Mouse (Mus musculus): ENCODE measurements at regions not wholly inside any gene's neighbourhood (a gene's known extent, or its start where the extent isn't known, plus 50 kb on each side); places are given as distances from the start of the nearest gene placed in this dataset.

DNA sequence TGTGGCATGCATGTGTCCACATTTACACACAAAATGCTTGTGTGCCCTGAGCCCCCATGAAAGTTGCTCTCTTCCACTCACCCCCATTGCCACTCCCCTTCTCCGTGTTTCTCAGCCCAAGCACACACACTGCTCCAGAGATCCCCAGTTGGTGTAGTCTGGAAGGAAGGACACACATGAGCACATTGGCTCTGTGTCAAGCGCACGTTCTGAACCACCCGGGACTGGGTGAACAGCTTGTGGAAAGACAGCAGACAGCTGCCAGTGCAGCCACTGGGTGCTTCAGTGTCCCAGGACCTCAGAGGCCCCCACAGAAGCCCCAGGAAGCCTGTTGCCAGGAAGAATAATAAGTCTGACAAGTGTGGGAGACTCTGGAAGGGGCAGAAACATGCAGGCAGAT is 304.2 kb downstream of the Bcor start:
- DNase-seq = no peak

DNA sequence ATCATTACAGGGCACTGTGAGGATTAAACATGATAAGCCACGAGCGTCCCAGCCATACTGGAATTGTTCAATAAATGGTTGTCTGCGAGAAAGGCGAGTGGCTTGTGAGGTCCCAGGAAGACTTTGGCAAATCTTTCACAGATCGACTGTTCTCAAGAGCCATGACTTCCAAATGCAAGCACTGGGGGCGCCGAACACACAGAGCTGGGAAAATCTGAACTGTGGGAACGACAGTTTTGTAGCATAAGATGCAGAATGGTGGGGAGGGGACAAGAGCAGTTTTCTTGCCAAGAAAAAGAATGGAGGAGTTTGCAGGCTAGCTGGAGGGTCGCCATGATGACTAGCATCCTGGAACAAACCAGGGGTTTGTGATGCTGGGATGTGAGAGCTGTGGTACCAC is 300.8 kb downstream of the Bcor start:
- DNase-seq = peak; percentile 25

DNA sequence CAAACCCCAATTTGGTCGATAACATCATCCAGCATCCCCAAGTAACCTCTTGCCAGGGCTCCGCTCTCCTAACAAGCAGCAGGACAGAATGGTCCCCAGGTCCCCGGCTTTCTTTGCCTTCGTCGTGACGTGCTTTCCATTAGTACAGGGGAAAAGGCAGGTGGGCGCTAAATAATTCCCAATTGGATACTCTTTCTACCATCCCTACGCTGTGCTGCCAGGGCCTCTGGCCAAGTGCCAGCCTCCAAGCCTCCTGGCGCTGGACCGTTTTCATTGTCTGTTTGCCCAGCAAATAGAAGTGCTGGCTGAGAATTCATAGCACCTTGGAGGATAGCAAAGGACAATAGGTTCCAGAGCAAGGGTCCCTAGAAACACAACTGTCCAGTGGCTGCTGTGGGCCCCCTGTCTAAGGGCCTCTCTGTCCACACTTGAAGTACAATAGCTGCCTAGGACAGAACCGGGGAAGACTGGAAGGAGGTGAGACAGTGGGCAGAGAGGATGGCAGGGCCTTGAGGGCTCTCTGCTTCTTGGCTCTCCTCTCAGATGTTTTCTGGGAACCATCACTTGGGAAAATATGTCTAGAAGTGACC is 298.9 kb downstream of the Bcor start:
- DNase-seq = no peak

GRCm38 (mm10) chrX:11861892-11862291 is 298.3 kb downstream of the Bcor start:
- DNase-seq = peak; percentile 55

- DNase-seq = no peak
Measured at GRCm38 (mm10) chrX:11863106-11863505, 297.0 kb downstream of the Bcor start.

- no peak for DNase-seq
Measured at GRCm38 (mm10) chrX:11873913-11874312, 286.2 kb downstream of the Bcor start.

- no peak for DNase-seq
Measured at GRCm38 (mm10) chrX:11876636-11877035, 283.5 kb downstream of the Bcor start.

- no peak for DNase-seq
Measured at GRCm38 (mm10) chrX:11878028-11878427, 282.1 kb downstream of the Bcor start.

DNA sequence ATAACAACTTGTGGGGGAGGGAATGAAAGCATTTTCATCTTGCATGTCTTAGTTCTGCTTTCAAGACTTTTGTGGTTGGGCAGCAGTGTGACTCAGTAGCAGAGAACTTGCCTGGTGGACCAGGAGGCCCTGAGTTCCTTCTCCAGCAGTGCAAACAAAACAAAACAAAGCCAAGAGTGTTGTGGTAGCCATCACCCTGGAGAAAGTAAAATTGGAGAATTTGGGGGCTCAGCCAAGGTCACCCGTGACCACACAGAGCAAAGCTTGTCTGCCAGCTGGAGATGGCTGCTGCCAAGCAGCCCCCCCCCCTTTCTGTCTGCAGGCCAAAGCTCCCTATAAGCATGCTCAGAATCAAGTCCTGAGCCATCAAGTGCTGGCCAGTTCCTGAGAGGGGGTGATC is 279.2 kb downstream of the Bcor start:
- DNase-seq = no peak

DNA sequence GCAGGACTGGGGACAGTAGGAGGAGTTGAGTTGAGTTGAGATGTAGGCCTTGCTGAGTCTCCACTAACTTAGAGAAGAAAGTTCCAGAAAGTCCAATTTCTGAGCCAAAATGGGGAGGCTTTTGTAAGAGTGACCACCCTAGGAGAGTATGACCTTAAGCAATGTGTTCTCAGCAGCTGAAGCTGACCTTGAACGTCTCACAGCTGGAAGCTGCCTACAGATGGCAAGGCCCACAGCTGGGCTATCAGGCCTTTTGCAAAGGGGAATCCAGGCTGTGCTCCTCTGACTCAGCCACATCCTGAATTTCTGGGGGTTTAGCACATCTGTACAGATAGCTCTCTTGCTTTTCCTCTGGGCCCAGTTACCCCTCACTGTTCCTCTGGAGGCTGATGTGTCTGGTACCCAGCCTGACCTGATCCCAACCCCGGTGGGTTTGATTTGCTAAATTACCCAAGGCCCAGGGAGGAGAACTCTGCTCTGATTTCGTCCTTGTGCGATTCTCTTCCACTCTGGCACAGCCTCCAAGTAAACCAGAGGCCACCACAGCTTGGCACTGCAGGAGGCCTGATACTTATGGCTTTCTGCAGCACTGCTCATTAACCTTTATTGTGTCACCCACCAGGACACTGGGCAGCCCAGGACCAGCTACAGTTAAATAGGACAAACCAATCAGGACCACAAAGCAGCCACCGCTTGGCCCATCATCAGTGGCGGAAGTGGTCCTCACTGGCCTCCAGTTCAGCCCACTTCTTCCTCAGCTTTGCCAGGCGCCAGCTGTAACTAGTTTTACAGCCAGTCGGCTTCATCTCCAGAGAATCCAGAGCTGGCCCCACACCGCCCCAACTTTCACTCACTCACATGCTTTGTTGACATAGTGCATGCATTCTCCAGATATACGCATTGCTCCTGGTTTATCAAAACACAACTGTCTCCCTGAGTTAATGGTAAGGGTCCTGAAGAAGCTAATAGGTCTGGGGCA is 276.1 kb downstream of the Bcor start:
- no peak for DNase-seq

- no peak for DNase-seq
Measured at GRCm38 (mm10) chrX:11892396-11892795, 267.8 kb downstream of the Bcor start.

DNA sequence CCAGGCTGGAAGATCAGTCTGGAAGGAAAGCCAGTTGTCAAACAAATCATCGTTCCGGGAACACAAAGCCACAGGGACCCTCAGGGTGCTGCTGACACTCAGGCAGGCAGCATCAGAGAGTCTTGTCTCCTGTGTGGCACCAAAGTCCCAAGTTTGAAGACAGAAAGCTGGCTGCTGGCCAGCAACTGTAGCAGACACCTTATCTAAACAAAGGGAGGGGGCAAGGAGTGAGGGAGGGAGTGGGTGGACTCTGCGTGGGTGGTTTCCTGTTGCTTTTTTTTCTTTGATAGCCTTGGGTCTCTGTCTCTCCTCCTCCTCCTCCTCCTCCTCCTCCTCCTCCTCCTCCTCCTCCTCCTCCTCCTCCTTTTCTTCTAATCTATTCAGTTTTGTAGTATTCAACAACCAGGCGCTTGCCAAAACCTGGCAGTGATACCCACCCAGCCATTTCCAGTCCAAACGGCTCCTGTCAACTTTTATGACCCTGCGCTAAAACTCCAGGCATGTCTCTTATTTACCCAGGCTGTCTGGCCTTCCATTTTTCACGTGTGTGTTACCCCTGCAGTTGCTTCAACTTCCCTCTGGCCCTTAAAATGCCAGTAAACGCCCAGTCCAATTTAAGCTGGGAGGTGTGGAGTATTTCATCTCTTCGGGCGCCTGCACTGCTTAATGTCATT is 266.4 kb downstream of the Bcor start:
- DNase-seq = peak; percentile 18

DNA sequence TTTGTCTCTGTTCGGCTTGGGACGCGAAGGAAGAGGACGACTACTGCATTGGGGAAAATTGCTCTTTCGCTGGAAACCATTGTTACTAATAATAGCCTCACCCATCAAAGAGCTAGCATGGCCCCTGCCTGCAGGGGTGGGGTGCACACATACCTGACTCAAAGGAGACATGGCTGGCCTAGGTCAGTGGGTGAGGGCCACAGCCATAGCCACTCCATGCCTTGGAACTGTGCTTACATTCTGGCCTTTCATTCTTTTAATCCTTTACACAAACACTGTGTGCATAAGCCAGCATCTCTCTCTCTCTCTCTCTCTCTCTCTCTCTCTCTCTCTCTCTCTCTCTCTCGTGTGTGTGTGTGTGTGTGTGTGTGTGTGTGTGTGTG is 265.9 kb downstream of the Bcor start:
- no peak for DNase-seq

DNA sequence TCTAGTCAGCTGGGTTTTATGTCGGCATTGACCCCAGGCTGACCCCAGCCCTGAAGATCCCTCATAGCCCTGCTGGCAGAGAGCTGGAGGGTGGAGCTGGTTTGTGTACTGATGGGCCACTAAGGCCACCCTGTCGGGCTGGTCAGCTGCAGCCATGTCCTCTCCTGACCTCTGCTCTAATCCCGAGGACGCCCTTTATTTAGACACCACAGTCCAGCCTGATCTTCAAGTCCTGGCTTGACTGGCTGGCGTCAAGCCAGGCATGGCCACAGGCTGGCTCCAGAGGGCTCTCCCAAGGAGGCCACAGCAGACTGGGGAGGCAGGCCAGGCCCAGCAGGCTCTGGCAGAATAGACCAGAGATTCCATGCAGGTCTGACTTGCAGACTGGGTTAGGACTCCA is 264.8 kb downstream of the Bcor start:
- DNase-seq = peak; percentile 41

GRCm38 (mm10) chrX:11898280-11898679 is 261.9 kb downstream of the Bcor start:
- no peak for DNase-seq

DNA sequence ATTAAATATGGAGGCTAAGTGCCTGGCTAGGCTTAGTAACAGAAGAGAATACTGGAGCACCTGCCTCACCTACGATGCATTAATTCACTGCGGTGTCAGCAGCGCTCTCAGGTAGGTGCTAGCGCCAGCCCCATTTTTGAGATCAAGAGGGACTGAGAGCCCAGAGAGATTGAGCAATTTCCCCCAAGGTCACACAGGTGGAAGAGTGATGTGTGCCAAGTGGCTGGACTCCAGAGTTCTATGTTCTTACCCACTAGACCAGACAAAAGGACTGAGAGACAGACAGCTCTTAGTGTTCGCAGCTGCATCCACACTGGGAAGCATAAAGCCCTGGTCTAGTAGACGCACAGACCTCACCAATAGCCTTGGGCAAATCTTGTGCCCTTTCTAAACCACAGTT is 261.1 kb downstream of the Bcor start:
- no peak for DNase-seq

GRCm38 (mm10) chrX:11899914-11900313 is 260.2 kb downstream of the Bcor start:
- DNase-seq = no peak

DNA sequence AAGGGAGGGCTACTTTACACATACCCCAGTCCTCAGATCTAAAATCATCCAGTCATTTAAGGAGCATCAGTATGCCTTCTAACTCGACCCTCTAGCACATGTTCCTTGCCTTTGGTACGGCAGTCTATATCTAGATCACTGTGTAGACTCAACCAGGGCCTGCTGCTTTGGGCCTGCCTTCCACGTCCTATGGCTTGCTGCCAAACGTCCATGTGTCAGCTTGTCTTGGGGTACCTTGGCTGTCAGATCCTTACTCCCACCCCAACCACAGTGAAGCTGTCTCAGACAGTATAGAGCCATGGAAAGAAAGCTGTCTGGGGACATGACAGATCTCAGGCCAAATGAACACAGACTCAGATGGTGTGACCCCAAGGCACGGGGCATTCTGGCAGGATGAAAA is 258.4 kb downstream of the Bcor start:
- DNase-seq = no peak

DNA sequence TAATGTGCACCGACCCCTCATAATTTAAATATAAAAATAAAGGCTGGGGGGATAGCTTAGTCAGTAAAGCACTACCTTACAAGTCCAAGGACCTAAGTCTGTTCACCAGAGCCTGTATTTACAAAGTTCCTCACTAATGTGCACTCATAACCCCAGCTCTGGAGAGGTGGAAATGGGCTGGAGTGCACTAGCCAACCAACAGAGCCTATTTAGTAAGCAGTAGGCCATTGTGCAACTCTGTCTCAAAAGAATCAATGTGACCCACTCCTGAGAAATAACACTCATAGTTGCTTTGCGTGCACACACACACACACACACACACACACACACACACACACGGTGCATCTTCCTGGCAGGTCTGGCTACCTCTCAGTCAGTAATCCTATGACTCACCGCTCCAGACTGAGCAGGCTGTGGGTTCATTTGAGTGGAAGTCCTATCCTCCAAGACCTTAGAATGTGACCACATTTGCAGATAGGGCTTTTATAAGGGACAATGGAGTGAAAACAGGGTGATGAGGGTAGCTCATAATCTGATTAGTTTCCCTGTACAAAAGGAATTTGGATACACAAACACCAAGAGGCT is 256.9 kb downstream of the Bcor start:
- no peak for DNase-seq

- DNase-seq = no peak
Measured at GRCm38 (mm10) chrX:11905231-11905630, 254.9 kb downstream of the Bcor start.

- no peak for DNase-seq
Measured at GRCm38 (mm10) chrX:11907167-11907566, 253.0 kb downstream of the Bcor start.

DNA sequence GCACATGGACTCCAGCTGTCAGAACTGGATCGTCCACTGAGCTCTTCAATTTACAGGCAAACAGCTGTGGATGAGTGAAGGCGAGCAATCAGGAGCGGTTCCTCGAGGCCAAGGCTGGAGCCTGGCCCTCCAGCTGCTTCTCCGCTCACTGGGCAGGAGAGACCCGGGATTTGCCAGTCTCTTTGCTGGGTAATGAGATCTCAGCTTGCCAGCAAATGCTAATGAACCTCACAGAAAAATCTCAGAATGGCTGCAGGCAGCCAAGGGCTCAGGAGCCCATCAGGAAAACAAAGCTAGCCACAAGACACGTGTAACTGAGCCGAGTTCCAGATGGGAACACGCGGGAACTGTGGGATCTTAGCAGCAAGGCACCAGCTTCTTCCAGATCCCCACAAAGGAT is 244.2 kb downstream of the Bcor start:
- DNase-seq = no peak

DNA sequence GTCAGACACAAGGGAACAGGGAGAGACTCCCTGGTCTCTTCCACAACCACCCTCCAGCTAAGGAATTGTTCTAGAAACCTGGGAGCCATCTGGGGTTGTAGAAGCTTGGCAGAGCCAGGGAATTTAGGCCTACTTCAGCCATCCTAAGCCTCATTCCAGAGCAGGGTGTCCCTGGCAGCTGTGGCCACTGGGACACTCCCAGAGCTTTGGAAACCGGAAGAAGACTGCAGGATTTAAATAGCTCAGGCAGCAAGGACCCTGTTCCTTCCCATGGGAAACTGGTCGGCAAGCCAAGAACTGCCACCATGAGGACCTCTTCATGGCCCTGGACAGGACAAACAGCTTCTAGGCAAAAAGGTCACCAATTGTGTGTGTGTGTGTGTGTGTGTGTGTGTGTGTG is 239.9 kb downstream of the Bcor start:
- no peak for DNase-seq

Measured in embryo, embryonic 11 days (tissue).